Mouse (Mus musculus) right cerebral cortex, postnatal 10 days (tissue): ENCODE measurements around the gene Olfr1466.

Source experiments
- DNase-seq, 2 experiments: peaks; one replicate each; pipeline ENCODE4 v3.0.0; 2021; ENCODE audit warnings: low spot score in 2 of 2

Olfr1466 gene

DNA sequence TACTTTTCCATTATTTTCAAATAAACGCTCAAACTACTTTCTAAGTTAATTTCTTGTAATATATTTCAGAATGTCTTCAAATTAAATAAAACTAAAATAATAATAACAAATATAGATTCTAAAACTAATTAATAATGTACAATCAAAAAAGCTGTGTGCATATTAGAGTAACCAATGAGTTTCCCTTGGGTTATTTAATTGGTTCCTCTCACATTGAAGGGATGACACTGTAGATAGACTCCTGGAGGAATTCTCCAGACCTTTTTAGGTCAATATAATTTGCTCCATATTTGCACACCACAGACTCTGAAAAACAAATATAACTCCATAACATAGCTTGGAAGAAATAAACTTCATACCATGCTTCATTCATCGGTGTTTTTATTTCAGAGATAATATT, at the start of gene Olfr1466:
Gene Olfr1466 (plus strand): TSS at position 301 of the 400 bp plus-strand sequence.
- DNase-seq = no peak

- no peak for DNase-seq
Observed at GRCm38 (mm10) chr19:13315441-13315840, 23.2 kb upstream of the Olfr1466 start, which contains the start of gene Olfr1465. Olfr1465 (minus strand) TSS chr19:13315541.

DNA sequence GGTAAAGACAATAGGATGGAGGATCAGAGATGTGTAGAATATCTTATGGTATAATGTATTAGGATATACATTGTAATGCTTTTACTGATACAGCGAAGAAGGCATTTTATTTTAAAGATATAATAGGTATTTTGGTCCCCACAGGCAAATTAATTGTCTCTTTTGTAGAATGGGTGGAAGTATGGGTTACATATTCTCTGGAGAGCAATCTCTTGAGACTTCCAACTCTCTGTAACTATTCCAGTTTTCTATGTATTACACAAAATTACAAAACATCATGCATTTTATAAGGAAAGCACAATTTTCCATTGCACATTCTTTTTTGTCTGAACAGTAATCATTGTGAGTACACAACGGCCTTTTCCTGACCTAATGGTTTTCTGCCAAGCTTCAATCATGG, 23.3 kb downstream of the Olfr1466 start, which contains the start of gene Olfr1467:
Gene Olfr1467 (plus strand): TSS at position 301 of the 400 bp plus-strand sequence.
- DNase-seq = no peak
